Mouse (Mus musculus): Measurements from ENCODE around the gene Src.
"Not testable (repeated sequence)": the region's sequence is repeated elsewhere in the genome, so short reads cannot be mapped to it uniquely, and the experiment has no call there.

Gene Src

DNA sequence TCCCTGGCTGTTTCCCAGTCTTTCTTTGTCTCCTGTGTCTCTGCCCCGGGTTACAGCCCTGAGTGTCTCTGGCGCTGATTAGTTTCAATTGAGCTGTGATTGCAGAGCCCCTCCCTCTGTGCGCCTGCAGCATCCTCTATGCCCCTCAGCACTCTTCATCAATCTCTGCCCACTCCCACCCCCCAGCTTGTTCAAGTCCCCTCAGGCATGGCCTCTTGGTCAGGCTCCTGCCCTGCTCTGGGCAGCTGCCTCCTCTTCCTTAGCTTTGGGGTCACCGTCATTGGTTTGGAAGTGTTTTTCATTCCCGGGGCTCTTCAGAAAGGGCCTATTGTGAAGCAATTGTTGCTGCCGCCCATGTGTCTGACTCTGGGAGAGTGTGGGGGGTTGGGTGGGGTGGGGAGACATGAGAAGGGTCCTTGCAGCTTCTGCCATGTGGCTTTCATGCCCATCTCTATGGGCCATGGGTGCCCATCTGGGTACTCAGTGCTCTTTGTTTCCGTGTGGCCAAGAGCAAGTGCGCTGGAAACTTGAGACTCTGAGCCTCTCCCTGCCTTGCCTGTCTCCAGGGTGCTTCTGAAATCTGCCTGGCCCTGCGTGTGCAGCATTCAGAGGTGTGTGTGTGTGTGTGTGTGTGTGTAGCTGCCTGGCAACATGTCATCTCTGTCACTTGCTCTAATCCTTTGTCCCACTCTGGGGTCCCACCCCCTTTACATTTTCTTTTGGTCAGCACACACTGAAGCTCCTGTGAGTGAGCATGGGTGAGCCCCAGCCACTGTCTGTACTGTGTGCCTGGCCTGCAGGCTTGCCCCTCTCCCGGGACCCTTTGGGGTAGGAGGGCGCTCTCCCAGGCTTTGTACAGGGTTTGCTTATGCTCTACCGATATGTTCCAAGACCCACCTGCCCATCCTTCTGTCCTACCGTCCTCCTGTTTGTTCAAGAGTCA lies 57.5 kb downstream of the Src start:
- DNase-seq (ENCODE audit: low spot score), result peak; percentile 76

DNA sequence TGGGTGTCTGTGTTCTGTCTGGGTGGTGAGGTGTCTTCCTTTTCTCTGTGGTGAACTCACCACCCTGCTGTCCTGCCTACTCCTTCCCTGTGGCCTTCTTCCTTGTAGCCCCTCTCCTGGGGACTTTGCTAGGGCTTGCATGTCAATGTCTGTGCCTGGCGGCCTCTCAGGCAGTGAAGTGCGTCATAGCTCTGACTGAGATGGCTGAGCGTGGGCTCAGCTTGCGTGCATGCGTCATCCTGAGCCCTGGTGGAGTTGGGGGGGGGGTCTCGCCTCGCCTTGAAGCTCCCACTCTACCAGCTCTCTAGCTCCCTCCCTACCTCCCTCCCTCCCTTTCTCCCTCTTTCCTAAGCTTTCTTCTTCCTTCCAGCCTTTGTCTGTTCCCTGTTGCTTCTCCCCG lies 60.4 kb downstream of the Src start:
- no peak for DNase-seq (ENCODE audit: low spot score)

DNA sequence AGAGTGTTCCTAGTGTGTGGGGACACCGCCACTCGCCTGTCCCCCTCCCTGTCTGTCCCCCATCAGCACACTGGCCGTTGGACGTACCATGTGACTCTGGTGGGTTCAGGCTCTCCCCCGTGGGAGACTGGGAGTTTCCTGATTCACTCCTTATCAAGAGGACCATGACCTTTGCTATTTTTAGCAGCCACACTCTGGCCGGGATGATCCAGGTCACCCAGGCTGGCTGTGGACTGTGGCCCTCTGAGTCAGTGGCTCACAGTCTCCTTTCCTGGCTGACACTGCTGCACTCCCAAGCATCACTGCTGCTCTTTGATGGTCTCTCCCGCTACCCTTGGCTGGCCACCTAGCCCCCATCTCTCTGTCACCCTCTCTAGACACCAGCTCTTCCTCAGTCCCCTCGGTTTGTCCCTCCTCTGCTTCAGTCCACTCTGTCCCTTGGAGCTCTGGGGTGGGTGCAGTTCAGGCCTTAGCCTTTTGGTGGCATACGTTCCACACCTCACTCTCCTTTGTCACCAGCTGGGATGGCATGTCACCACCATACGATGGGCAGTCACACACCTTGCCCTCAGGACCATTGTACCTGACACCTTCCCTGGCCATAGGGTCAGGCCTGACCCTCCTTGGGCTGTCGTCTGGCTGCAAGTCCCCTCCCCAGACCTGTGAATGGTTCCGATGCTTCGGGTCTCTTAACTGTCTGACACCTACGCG lies 61.8 kb downstream of the Src start:
- peak; percentile 76 for DNase-seq (ENCODE audit: low spot score)

DNA sequence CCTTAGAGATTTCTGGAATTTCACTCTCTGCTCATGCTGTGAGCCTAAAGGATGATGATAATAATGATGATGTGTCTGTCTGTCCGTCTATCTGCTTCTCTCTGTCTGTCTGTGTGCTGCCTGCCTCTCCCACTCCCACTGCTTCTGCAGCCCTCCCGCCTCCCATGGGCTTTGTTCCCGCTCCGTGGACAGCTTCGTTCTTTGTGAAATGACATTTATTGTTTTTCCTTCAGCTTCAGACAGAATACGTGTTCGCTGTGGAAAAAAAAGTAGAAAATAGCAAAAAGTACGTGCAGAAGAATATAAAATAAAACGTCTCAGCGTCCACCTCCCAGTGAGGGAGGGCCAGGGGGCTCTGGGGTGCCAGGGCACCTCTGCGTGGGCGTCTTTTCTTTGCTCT lies 64.5 kb downstream of the Src start:
- DNase-seq (ENCODE audit: low spot score), result peak; percentile 10

DNA sequence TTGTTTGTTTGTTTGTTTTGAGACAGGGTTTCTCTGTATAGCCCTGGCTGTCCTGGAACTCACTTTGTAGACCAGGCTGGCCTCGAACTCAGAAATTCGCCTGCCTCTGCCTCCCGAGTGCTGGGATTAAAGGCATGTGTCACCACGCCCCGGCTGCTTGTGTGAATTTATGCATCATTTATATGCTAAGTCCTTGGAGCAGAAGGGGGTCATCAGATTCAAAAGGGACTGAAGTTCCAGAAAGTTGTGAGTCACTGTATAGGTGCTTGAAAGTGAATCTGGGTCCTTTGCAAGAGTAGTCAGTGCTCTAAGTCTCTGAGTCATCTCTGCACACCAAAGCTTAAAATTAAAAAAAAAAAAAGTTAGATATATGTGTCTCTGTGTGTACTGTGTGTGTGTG lies 68.3 kb downstream of the Src start:
- not testable (repeated sequence) for DNase-seq (ENCODE audit: low spot score)

DNA sequence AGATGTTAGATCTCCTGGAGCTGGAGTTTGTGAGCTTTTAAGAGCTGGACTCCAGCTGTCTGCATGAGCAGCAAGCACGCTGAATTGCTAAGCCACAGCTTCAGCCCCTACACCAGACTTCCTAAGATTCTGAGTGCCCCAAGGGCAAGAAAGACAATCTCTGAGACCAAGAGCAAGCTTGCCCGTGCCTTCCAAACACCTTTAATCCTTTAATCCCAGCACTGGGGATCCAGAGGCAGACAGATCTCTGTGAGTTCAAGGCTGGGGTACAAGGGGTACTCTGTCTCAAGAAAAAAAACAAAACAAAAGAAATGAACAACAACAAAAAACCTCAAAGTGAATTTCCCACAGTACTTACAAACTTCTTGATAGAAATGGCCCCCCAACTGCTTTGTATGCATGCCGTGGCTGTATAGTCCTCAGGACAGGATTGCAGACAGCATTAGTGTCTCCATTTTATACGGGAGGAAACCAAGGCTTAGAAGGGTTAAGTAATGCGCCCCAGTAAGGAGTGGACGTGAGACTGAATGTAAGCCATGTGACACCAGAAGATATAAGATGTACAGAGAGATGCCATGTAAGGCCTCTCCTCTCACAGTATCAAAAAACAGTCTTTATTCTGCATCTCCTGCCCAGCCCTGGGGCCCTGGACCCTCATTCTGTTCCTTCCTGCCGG lies 68.9 kb downstream of the Src start:
- no peak for DNase-seq (ENCODE audit: low spot score)

DNA sequence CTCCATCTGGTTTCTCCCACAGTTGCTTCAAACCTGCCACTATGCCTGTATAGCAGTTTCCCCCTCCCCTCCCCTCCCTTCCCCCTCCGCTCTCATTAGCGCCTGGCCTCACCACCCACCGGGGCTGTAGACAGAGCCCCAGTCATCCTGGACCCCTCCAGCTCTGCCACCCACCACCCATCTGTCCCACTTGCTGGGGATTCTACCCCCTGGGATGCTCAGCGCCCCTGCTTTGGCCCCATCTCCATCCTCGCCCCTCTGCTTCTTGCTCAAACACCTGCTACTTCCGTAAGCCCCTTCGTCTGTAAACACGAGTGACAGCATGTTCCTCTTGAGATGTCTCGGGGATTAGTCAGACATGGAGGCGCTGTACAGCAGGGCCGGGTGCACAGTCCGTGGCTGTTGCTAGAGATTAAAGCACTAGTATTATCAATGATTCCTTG lies 69.5 kb downstream of the Src start:
- DNase-seq (ENCODE audit: low spot score), result peak; percentile 46

DNA sequence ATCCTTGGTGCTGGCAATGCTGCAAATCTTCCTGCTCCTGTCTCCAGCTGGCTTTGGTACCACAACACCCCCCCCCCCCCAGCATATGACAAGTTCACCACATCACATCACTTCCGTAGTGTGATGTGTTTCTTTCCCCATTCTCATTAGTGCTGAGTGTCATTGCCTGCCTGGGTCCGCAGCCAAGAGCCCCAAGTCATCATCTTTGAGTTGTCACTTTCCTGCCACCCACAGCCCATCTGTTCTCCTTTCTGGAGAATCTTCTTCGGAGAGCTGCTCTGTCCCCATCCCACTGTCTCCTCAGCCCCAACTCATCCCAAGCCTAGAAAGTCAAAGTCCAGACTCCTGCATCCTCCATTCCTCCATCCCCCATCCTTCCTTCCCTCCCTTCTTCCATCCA lies 75.0 kb downstream of the Src start:
- no peak for DNase-seq (ENCODE audit: low spot score)

DNA sequence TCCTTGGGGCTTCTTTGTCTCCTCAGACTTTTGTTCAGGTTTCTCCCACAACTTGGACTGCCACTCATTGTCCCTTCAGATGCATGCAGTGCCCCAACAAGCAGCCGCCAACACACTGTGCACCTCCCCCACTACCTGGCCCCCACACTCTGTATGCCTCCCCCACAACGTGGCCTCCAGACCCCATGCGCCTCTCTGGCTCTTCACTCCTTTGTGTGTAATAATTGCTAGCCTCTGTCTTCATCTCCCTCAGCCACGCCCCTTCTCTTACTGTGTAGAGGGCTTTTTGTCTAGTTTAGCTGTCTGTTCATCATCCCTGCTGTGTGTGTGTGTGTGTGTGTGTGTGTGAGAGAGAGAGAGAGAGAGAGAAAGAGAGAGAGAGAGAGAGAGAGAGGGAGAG lies 80.3 kb downstream of the Src start:
- DNase-seq (ENCODE audit: low spot score), result peak; percentile 48

DNA sequence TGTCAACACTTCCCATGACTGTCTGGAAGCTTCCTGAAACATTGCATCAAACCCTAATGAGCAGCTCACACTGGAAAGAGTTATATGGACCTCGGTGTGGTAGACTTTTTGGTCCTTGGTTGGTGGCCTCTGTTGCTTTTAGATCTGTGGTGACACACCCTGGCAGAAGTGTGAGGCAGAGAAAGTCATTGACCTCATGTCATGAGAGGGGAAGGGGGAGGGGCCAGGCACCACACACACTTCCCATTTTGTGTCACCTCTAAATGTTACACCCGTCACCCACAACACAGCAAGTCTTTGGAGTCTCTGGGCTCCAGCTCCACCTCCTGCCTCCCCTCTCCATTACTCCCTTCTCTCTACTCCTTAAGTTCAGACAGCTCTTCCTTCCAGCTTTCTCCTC lies 82.1 kb downstream of the Src start:
- DNase-seq (ENCODE audit: low spot score), result no peak

DNA sequence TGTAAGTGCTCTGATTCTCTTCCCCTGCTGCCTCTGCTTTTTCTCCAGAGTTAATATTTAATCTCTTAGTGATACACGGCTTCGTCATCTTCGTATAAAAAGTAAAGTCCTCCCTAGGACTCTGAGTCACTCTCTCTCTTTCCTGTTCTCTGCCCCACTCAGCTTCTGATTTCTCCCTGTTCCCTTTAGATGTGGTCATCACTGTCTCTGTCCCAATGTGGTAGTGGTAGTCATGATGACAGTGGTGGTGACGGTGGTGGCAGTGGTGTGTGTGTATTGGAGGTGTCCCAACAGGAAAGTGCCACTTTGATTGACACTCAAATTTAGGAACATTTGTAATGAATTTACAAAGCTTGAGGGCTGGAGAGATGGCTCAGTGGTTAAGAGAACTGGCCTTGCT lies 83.1 kb downstream of the Src start:
- no peak for DNase-seq (ENCODE audit: low spot score)

DNA sequence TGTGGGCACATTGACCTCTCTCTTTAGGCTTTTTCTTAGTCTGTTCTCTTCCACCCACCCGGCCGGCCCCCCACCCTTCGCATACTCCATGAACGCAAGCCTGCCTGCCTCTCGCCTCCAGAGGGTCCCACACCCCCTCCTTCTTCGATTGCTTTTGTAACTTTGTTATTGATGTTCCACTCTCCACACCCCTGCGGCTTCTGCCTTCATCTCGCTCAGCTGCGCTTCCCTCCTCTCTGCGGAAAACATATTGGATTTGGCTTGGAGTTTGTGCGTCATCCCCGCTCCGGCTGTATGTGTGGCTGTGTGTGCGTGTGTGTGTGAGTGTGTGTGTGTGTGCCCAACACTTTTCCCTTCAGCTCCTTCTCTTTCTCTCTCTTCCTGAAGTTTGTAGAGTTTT lies 88.5 kb downstream of the Src start:
- peak; percentile 42 for DNase-seq (ENCODE audit: low spot score)

DNA sequence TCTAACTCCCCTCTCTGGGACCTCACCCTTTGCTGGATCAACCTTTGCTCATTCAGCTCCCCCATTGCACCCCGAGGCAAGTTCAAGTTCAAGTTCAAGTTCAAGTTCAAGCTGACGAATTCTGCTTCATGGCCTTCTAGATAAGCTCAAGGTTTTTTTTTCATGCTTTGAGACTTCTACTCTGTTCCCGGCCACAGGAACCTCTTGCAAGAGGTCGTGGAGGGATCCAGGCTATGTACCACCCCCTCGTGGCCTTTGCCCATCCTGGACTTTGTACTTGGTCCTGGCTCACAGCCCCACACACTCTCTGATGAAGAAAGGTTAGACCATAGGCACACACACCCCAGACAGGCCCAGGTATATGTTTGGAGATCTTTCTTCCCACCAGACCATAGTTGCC lies 90.9 kb downstream of the Src start:
- no peak for DNase-seq (ENCODE audit: low spot score)

DNA sequence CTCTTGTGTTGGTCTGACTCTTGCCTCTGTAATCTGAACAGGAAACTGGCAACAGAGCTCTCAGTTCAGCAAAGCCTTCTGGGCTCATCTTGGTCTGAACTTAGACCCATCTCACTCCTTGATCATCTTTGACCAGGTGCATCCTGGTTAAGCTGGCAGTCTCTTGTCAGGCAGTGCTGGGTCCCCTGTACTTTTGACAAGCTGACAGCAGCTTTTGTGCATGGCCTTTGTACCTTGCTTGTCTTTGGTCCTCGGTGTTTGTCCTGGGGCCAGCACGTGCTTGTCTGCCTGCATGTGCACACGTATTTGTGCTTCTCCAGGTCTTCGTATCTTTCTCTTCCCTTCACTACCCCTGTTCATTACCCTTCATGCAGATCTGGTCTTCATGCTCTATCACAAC lies 91.8 kb downstream of the Src start:
- DNase-seq (ENCODE audit: low spot score), result no peak

DNA sequence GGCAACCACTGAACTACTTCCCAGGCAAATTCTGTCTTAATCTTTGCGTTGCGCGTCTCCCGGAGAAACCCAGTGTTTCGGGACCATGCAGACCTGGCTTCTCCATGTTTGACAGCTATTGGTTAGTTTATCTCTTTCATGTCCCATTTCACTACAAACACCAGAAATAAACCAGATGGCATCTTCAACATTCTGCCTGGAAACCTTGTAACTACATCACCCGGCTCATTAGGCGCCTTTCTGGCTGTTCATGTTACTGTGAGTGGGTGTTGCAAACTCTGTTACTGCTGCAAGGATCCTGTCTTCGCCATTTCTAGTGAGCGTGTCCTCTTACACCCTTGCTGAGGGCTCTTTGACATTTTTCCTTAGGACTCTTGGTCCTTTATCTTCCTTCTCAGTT lies 94.6 kb downstream of the Src start:
- DNase-seq (ENCODE audit: low spot score), result no peak

DNA sequence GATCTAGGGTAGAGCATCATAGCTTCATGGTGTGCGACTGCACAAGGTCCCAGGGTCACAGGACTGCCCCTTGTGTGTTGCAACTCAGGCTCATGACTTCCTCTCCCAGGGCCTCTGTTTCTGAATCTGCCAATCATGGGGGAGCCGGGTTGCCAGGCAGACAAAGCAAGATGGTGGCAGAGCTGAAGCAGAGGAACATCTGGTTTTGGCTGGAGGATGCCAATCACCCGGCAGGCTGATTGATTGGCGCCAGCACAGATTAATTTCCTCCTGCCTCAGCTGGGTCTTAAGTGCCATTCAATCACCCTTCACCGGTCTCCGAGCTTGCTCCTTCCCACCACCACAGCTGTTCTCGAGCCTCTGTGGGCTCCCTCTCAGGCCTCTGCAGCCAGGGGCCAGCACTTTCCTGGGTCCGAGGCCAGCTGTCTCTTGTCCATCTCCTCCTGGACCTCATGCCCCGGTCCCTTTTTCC lies 95.5 kb downstream of the Src start:
- DNase-seq (ENCODE audit: low spot score), result peak; percentile 55

DNA sequence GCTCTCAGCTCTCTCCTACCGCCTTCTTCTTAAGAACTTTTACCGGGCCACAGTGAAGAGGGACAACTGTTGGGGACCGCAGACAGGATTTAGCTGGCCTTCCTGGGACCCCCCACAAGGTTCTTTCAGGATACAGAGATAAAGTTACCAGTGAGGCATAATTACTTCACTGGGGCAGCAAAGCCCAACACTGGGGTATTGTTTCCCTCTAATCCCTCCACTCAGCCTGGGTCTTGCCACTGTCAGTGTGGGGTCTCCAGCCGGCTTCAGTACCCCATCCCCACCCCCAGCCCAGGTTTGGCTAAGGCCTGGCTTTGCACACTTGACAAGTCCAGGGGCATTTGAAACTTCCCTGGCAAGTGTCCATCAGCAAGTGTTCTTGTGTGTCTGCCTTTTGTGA lies 96.1 kb downstream of the Src start:
- DNase-seq (ENCODE audit: low spot score), result peak; percentile 33

DNA sequence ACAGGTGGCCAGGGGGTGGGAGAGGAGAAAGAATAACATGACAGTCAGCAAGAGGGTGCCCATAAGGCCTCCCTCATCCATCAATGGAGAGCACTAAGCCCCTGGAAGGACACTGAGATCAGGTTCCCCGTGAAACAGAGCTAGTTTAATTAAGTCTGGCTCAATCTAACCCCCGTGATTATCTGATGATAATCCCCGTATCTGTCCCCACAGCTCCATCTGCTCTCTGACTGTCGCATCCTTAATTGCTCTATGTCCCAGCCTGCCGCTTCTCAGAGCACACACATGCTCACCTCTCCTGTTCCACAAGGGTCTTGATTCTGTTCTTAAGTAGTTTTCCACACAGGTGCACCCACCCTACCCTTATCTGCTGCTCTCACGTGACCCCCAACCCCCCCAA lies 99.3 kb downstream of the Src start:
- DNase-seq (ENCODE audit: low spot score), result no peak

DNA sequence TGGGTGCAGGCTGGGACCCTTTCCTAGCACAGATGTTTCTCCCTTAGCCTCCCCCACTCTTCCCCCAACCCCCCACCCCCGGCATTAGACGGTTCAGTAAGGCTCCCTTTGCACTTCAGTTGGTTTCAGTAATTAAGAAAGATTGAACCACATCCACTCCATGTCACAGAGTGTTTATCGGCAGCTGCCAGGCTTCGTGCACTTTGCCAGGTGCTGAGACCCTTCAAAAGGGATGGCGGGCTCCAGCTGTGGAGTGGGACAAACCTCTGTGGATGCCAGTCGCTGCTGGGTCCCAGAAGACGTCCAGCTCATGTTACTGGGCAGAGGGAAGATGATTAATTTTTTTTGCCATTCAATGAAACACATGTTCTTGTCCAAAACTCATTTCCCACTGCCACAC lies 100.2 kb downstream of the Src start:
- DNase-seq (ENCODE audit: low spot score), result no peak

DNA sequence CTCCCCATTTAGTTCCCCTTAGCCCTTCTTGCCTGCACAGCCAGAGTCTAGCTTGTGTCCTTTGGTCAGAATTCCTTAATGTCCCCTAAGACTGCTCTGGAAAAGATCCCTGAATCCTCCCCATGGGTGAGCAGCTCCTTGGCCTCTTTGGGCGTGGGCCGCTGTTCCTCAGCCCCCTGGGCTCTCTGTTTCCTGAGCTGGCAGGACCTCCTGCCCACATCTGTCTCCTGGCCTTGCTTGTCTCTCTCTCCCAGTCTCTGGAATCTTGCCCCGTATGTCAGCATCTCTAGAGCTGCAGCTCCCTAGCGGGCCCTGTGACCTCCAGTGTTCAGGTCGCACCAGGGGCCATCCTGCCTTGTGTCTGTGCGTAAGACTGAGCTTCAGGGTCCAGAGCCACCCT lies 101.2 kb downstream of the Src start:
- no peak for DNase-seq (ENCODE audit: low spot score)

DNA sequence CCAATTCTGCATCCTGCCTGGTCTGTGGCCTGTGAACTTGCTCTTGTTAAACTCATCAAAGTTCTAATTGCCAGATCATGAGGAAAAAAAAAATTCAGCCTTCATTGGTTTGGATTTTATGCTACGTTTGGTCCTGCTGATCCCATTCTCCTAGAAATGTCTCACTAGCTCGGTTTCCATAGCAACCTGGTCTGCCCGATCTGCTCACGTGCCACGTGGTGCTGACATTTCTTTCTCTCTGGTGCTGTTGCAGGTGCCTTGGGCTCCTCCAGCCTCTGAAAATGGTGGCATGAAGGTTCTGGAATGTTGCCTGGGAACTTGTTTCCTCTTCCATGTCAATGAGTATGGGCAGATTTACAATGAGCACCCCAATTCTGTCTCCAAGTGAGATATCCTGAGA lies 102.3 kb downstream of the Src start:
- peak; percentile 74 for DNase-seq (ENCODE audit: low spot score)

All from embryo, embryonic 10 days (tissue).